Mouse (Mus musculus): ENCODE measurements around the gene Pnliprp2. TPM values are rescaled to one million over a fixed set of nuclear protein-coding genes. Genes with fewer than 3 reads are reported as not detected.

Gene Pnliprp2
- not detected for total RNA-seq (2021)
- polyA plus RNA-seq (2012; rRNA removed): not detected in 2 replicates
- long read RNA-seq: 0 reads

DNA sequence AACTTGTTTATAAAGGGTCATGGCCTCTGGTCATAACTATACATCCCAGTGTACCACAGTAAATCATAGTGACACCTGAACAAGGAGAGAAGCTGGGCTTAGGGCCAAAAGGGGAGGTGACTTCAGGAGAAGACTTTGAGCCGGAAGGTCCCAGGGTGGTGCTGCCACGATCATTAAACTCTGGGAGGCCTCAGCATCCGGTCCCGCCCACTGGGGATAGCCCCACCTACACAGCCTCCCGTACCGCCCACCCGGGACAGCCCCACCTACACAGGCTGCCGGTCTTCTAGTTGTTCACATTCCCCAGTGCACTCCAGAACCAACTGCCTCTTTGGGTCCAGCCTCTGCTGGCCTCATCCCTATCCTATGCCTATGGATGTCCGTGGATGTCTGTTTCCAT is at the start of gene Pnliprp2:
TSS of gene Pnliprp2 (plus strand) at position 297 of the 400 bp plus-strand sequence.
- DNase-seq: peak; percentile 21

DNA sequence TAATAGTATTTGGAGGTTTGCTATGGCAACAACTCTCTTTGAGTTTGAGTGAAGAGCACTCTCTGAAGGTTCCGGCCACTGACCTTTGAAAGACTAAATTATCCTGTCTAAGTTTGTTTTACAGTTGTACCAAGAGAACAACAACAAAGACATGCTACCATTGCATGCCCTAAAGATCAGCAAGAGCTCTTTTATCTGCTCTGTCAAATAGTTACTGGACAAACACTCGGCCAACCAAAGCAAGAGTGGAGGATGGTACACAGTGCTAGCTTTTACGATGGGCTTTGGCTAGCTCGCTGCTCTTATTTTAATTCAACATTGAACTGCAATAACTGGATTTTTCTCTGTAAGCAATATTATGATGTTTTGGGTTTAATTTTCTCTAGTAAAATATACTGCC is 41.6 kb upstream of the Pnliprp2 start:
- DNase-seq: no peak

DNA sequence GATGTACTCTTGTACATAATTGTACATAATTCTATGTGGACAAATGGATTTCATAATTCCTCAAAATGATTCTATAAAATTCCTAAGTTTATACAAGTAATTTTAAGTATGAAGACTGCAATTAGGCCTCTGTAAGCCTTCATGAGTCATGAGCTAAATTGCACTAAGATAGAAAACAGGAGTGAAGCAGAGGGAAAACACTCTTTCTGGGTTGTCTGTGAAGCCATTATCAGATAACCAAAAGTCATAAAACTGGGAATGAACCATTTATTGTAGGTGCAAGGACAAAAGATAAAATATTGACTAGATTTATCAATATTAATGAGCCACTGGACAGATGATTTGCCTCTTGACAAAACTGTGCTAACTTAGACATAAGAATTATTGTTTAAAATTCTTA is 39.1 kb upstream of the Pnliprp2 start:
- no peak for DNase-seq

DNA sequence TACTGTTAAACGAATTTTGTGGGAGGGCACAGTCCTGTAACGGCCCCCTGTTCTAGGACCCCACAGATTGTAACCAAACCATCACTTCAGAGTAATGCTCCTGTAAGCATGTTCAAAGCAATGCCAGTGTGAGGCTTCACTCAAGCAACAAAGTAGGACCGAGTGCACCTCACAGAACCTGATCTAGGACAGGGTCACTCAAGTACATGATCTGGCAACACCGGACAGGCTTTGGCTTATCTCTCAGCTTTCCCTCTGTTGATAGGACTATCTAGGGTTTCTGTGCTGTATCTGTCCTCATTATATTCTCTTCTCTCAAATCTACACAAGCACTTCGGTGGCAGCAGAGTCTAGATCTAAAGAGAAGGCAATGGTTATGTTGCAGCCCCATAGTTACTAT is 33.0 kb upstream of the Pnliprp2 start:
- no peak for DNase-seq

GRCm38 (mm10) chr19:58727756-58728155 is 31.8 kb upstream of the Pnliprp2 start:
- no peak for DNase-seq

GRCm38 (mm10) chr19:58728445-58729031 is 31.0 kb upstream of the Pnliprp2 start, which contains the start of gene Pnliprp1:
Gene Pnliprp1, plus strand, starts transcription at chr19:58728887.
- DNase-seq: no peak

DNA sequence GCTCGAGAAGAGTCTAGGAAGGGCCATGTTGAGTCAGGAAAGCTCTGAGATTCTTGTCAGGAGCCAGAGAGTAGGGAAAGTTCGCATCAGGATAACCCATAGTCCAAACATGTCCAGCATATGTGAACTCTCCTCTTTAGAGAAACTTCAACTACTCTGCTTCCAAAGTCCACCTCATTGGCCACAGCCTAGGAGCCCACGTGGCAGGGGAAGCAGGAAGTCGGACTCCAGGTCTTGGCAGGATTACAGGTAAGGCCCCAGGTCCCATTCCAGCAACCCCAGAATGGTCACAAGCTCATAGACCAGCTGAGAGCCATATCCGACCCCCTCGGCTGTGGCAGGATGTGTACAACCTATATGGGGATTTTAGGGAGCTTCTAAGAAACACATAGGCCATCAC is 26.3 kb upstream of the Pnliprp2 start:
- DNase-seq: no peak

GRCm38 (mm10) chr19:58738111-58738510 is 21.4 kb upstream of the Pnliprp2 start:
- DNase-seq: no peak

DNA sequence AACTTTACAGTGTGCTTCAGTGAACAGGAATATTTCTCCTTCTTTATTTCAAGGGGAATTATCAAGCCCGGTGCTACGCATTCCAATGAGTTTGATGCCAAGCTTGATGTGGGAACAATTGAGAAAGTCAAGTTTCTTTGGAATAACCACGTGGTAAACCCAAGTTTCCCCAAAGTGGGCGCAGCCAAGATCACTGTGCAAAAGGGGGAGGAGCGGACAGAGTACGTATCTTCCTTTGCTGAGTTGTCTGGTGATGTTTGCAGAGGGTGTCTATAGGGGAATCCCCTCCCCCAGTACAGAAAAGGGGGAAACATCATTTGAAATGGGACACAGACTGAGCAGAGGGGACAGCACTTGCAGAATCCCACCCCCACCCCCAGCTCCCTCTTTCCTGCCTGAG is 18.5 kb upstream of the Pnliprp2 start:
- no peak for DNase-seq

DNA sequence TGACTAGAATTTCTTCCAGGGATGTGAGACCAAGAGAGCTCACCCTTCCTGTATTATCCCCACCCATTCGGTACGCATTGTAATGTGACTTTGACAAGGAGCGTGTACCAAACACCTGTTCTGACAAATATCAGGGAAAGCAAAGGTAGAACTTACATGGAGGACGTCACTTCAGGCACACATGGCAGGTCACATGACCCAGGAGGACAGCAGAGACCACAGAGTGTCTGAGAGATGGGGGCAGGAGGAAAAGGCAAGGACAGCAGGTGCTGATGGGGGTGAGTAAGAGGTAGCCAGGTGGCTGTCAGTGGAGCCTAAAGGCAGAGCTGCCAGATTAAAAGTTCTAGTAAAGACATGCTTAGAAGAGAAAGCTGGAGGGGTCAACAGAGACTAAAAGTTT is 16.8 kb upstream of the Pnliprp2 start:
- DNase-seq: no peak

DNA sequence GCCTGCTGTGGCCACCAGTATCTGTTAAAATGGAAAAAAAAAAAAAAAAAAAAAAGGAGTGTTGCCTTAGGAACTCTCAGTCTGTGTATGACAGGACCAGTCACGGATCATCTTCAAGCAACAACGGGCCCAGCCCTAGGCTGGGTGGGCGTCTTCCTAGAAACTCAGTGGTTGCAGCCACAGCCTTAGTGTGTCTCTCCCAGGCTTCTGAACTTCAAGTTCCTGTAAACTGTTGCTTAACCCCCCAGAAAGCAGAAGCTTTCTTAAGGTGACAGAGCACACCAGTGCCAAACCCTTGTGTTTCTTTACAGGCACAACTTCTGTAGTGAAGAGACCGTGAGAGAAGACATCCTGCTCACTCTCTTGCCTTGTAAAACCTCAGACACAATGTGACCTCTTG is 15.8 kb upstream of the Pnliprp2 start:
- no peak for DNase-seq

GRCm38 (mm10) chr19:58747498-58748000 is 12.0 kb upstream of the Pnliprp2 start:
- no peak for DNase-seq

DNA sequence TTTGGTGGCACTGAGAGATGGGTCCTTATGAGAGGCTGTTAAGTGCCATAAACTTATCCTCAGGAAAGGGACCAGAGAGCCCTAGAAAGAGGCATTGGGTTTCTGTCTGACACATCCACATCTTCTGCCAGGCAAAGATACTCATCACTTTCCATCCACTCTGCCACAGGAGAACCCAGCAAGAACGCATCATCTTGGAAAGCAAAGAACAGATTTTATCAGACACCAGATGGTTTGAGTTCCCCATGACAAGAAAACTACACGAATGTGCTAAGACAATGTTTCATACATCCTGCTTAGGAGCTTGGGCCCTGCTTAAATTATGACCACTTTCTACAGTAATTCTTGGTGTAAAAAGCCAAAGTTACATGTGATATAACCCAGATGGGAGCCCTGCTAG is 8.7 kb upstream of the Pnliprp2 start:
- DNase-seq: no peak

- no peak for DNase-seq
Measured at GRCm38 (mm10) chr19:58751504-58751903, 8.0 kb upstream of the Pnliprp2 start.

DNA sequence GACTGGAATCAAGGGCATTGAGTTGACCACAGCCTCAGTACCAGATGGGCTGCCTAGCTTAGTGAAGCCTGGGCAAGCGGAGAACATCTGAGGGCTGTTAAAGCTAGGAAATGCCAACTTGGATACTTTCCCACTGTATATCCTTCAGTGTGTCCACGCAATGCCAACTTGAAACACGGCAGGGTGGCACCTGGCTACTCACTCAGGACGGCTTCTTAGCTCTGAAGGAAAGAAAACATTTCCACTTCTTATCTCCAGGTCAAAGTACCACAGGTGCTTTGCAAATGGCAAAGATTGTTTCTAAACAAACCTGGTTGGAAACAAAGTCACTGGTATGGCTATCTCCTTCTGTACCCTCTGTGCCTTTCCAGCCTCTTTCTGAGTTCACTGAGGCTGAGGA is 648 bp upstream of the Pnliprp2 start:
- DNase-seq: no peak

- DNase-seq: no peak
Measured at GRCm38 (mm10) chr19:58762316-58762715, 2.8 kb downstream of the Pnliprp2 start.

DNA sequence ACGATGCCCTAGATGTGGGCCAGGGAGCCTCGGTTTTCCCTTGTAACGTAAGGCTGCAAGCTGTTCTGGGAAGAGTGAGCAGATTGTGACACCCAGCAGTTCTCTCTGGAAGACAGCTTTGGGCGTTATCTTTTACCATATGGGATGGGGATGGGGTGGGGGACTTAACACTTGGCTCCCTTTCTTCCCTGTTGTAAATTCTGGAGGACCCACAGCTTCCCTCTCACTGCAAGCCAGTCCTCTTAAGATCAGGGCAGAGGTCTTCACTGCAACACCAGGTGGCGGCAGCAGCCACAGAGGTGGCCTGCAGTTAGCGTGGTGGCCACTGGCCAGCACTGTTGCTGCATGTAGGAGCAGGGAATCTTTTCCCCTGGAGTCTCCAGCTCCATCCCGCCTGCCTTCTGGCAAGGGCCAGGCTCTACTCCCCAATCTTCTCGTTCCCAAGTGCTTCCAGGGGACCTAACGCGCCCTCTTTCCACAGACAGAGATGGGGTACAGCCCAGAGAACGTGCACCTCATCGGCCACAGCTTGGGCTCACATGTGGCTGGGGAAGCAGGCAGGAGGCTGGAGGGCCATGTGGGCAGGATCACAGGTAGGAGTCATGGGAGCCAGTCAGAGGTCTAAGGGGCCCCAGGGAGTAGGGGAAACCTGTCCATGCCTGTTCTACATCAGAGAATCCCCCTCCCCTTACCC is 3.5 kb downstream of the Pnliprp2 start:
- peak; percentile 62 for DNase-seq

DNA sequence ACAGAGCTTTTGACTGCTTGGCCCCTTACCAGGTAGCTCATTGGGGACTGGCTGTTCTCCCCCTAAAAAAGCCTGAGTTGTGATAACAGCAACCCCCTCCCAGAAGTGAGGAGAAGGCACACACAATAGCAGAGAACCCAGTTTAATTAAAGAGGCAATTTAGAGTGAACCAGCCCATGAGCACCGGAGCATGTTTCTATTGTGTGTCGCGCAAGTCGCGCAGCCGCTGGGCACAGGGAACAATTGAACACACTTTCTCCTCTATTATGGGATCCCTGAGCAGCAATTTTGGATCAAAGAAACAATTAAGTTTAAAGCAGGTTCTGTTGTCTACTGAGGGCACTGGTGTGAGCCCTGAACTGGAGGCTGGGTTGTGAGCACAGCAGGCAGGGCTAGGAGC is 7.8 kb downstream of the Pnliprp2 start:
- DNase-seq: no peak

GRCm38 (mm10) chr19:58776461-58776860 is 16.9 kb downstream of the Pnliprp2 start:
- DNase-seq: no peak

- no peak for DNase-seq
Measured at GRCm38 (mm10) chr19:58781566-58781965, 22.0 kb downstream of the Pnliprp2 start.

GRCm38 (mm10) chr19:58783938-58784337 is 24.4 kb downstream of the Pnliprp2 start:
- DNase-seq: peak; percentile 36

- peak; percentile 56 for DNase-seq
Measured at GRCm38 (mm10) chr19:58789194-58789593, 29.7 kb downstream of the Pnliprp2 start.

GRCm38 (mm10) chr19:58794284-58794683 is 34.8 kb downstream of the Pnliprp2 start, which contains the start of gene 1700019N19Rik:
Gene 1700019N19Rik, minus strand, starts transcription at chr19:58794461.
- no peak for DNase-seq
